Mouse (Mus musculus) heart, adult 2 months (tissue): ENCODE results near the gene Mkrn1. TPM values are rescaled to one million over a fixed set of nuclear protein-coding genes. Genes with fewer than 3 reads are reported as not detected.
"Not testable (repeated sequence)": the region's sequence is repeated elsewhere in the genome, so short reads cannot be mapped to it uniquely, and the experiment has no call there.

Experiments
- DNase-seq, 2 experiments: peaks; one replicate each; pipeline ENCODE4 v3.0.0; 2021
- H3K27ac ChIP-seq: fragments of 200-600 bp; 2 replicates; pipeline ENCODE4 v1.8.1; 2022
- H3K27me3 ChIP-seq: fragments of 200-500 bp; 2 replicates; pipeline ENCODE4 v1.6.1; 2012; ENCODE audit warnings: mild to moderate bottlenecking, low read length, inconsistent platforms, mixed read lengths; ENCODE audit not compliant: control insufficient read depth, insufficient read depth
- H3K36me3 ChIP-seq: fragments of 200-500 bp; 2 replicates; pipeline ENCODE4 v1.6.1; 2012; ENCODE audit warnings: low read length, inconsistent platforms; ENCODE audit not compliant: control insufficient read depth, insufficient read depth
- H3K4me1 ChIP-seq: fragments of 200-500 bp; 2 replicates; pipeline ENCODE4 v1.6.1; 2011; ENCODE audit warnings: low read length; ENCODE audit not compliant: control insufficient read depth, insufficient read depth
- H3K4me3 ChIP-seq: fragments of 200-600 bp; 2 replicates; pipeline ENCODE4 v1.8.1; 2022
- H3K79me2 ChIP-seq: fragments of 200-500 bp; replicated peaks from 2 replicates; pipeline ENCODE4 v1.6.1; 2012; ENCODE audit warnings: mild to moderate bottlenecking, inconsistent platforms, low read length, moderate library complexity, mixed read lengths; ENCODE audit not compliant: control insufficient read depth, insufficient read depth
- H3K9ac ChIP-seq: fragments of 200-500 bp; 2 replicates; pipeline ENCODE4 v1.6.1; 2012; ENCODE audit warnings: low read depth, mild to moderate bottlenecking, control low read depth, inconsistent platforms, low read length, mixed read lengths
- CTCF ChIP-seq: fragments of 200-600 bp; IDR thresholded peaks from 2 replicates; pipeline ENCODE4 v1.8.1; 2022; ENCODE audit warnings: antibody characterized with exemption, mild to moderate bottlenecking, moderate library complexity
- EP300 ChIP-seq: fragments of 200-500 bp; IDR thresholded peaks from 2 replicates; pipeline ENCODE4 v1.6.1; 2011; ENCODE audit warnings: low read depth, low read length, control low read depth; ENCODE audit not compliant: insufficient read depth
- POLR2A ChIP-seq: fragments of 200-500 bp; IDR thresholded peaks from 2 replicates; pipeline ENCODE4 v1.6.1; 2011; ENCODE audit warnings: mild to moderate bottlenecking, low read depth, low read length, control low read depth; ENCODE audit not compliant: insufficient read depth
- WGBS: fragments of 180-500 bp; shearing (Covaris S2); methylation state at CpG from one replicate; pipeline ENCODE4 v1.1.7; 2018; 5-methylcytosine and 5-hydroxymethylcytosine counted together
- intact Hi-C: fragments of 180-260 bp; cut with DNase I; formaldehyde crosslinking; loops from one replicate; pipeline ENCODE4 v1.15.1; 2025
- polyA plus RNA-seq: library from polyadenylated mRNA; depleted of rRNA; stranded (reverse); fragments of >200 nt; gene quantifications from 2 replicates; pipeline ENCODE4 v1.2.3, GENCODE M21; 2012
- total RNA-seq, 2 experiments: library from RNA; stranded (reverse); gene quantifications; 2 replicates each; pipeline ENCODE4 v1.2.3; 2021

Mkrn1 gene
- total and polyA plus RNA-seq, 3 experiments: 48.8 to 156 (median 49.3) TPM

GRCm38 (mm10) chr6:39379749-39380148 is 40.5 kb downstream of the Mkrn1 start:
- no peak overlapping the region for H3K4me3 ChIP-seq
- intact Hi-C loops: no loop called here
- whole genome bisulfite sequencing: 66% methylated on average over 8 of the region's 8 CpGs
- no peaks in the 10 kb centered on the region for H3K27me3 ChIP-seq
- no peak overlapping the region for H3K27ac ChIP-seq
- peak in 1 of 2 experiments; percentile 12 for DNase-seq
- H3K9ac ChIP-seq: no peak overlapping the region
- peaks cover 3% of the 10 kb centered on the region for H3K4me1 ChIP-seq
- H3K36me3 ChIP-seq: no peaks in the 10 kb centered on the region
- no peak for TF ChIP-seq CTCF
- no peak for TF ChIP-seq EP300
- TF ChIP-seq POLR2A: no peak
- H3K79me2 ChIP-seq: no peaks in the 10 kb centered on the region; the same call in 1 of the 2 replicates

DNA sequence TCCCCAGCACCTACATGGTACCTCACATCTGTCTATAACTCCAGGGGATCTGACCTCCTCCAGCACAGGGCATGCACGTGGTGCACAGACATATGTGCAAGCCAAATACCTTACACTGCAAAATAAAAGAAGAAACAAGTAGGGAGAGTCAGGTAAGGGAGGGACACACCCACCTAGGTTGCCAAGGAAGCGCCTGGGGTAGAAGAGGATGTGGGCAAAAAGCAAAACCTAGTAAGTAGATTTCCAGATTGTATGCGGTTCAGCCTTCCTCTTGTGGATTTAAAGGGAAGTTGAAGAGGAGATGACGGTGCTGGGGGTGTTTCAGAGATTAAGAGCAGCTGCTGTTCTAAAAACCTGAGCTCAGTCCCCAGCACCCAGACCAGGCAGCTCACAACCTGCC is 41.0 kb downstream of the Mkrn1 start:
- intact Hi-C loops: no loop called here
- H3K27me3 ChIP-seq: no peaks in the 10 kb centered on the region
- H3K36me3 ChIP-seq: no peaks in the 10 kb centered on the region
- peak in 1 of 2 experiments; percentile 29 for DNase-seq
- no peaks in the 10 kb centered on the region; the same call in 1 of the 2 replicates for H3K79me2 ChIP-seq
- peaks cover 3% of the 10 kb centered on the region for H3K4me1 ChIP-seq
- H3K27ac ChIP-seq: no peak overlapping the region
- TF ChIP-seq POLR2A (no peak), EP300 (no peak), CTCF (no peak)
- H3K9ac ChIP-seq: no peak overlapping the region
- WGBS: 35% methylated on average over 4 of the region's 4 CpGs
- no peak overlapping the region for H3K4me3 ChIP-seq

DNA sequence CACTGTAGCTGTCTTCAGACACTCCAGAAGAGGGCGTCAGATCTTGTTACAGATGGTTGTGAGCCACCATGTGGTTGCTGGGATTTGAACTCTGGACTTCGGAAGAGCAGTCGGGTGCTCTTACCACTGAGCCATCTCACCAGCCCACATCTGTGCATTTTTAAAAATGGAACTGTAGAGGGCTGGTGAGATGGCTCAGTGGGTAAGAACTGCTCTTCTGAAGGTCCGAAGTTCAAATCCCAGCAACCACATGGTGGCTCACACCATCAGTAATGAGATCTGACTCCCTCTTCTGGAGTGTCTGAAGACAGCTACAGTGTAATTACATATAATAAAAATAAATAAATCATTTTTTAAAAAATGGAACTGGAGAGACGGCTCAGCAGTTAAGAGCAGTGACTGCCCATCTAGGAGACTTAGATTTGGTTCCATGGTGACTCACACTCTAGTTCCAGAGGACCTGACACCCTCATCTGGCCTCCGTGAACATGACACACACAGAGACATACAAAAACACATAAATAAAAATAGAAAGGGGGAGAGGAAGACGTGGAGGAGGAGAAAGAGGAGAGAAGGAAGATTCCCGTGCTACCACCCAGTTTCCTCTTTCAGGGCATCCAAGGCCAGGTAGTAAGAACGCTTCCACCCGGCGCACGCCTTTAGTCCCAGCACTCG is 42.0 kb downstream of the Mkrn1 start:
- intact Hi-C loops, H3K9ac ChIP-seq, H3K27ac ChIP-seq, H3K4me1 ChIP-seq, H3K36me3 ChIP-seq, H3K4me3 ChIP-seq, DNase-seq, H3K79me2 ChIP-seq, H3K27me3 ChIP-seq: not testable (repeated sequence)
- 69% methylated on average over 13 of the region's 13 CpGs for WGBS

- Histone ChIP-seq H3K4me1 (peaks cover 8% of the 10 kb centered on the region), H3K9ac (peak within 1 kb of the TSS; percentile 96), H3K4me3 (peak within 1 kb of the TSS; percentile 81), H3K27ac (peak within 1 kb of the TSS; percentile 90), H3K79me2 (no peaks in the 10 kb centered on the region; the same call in 1 of the 2 replicates), H3K27me3 (no peaks in the 10 kb centered on the region), H3K36me3 (peaks cover 2% of the 10 kb centered on the region; the same call in 1 of the 2 replicates)
- 0% methylated on average over 43 of the region's 43 CpGs for WGBS
- peak; percentile 90 for DNase-seq
- intact Hi-C loops: no loop called here
- TF ChIP-seq EP300: 0 out of 2 replicates have a peak, but pooled peaks have one; percentile 23
- TF ChIP-seq POLR2A: peak; percentile 51
- no peak for TF ChIP-seq CTCF
Observed at GRCm38 (mm10) chr6:39377311-39377827, 42.9 kb downstream of the Mkrn1 start, which contains the start of gene Slc37a3. Gene Slc37a3, minus strand, starts transcription at chr6:39377675.

GRCm38 (mm10) chr6:39376775-39377174 is 43.5 kb downstream of the Mkrn1 start:
- TF ChIP-seq CTCF (no peak), EP300 (no peak), POLR2A (no peak)
- Histone ChIP-seq H3K27me3 (no peaks in the 10 kb centered on the region), H3K79me2 (no peaks in the 10 kb centered on the region; the same call in 1 of the 2 replicates), H3K27ac (peak overlapping the region; percentile 90), H3K4me3 (peak overlapping the region; percentile 81), H3K9ac (peak overlapping the region; percentile 96), H3K4me1 (peaks cover 8% of the 10 kb centered on the region), H3K36me3 (peaks cover 2% of the 10 kb centered on the region; the same call in 1 of the 2 replicates)
- 17% methylated on average over 9 of the region's 9 CpGs for WGBS
- DNase-seq: no peak
- intact Hi-C loops: no loop called here

DNA sequence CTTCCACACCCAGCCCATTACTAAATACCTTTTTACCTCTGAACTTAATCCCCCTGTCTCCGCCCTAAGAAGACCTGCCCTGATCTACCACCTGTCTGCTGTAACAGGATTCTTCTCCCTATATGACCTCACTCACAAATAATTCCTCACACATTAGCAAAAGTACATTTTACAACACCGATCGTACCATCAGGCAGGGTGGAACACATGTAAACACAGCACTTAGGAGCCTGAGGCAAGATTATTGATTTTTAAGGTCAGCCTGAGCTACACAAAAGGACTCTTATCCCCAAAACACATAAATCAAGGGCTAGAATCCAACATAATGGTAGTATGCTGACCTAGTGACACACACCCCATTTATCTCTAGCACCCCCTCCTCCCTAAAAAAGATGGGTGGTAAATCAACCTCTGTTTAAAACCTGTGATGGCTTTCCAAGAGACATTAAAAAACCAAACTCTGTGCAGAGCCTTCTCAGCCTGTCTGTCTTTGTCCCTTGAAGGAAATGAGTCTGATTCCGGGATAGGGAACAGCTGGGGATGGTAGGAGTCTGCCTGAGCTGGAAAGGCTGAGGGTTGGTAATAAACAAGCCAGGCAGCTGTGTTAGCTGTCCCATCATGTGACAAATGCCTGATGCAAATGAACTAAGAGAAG is 46.8 kb downstream of the Mkrn1 start:
- Histone ChIP-seq H3K36me3 (peaks cover 2% of the 10 kb centered on the region; the same call in 1 of the 2 replicates), H3K79me2 (no peaks in the 10 kb centered on the region; the same call in 1 of the 2 replicates), H3K4me3 (no peak overlapping the region), H3K27me3 (no peaks in the 10 kb centered on the region), H3K4me1 (peaks cover 6% of the 10 kb centered on the region), H3K9ac (no peak overlapping the region), H3K27ac (no peak overlapping the region)
- 77% methylated on average over 4 of the region's 4 CpGs for WGBS
- TF ChIP-seq CTCF (no peak), POLR2A (no peak), EP300 (no peak)
- no peak for DNase-seq
- intact Hi-C loops: no loop called here
